Mouse (Mus musculus): ENCODE data around the gene Brinp1. TPM values are rescaled to one million over a fixed set of nuclear protein-coding genes. Genes with fewer than 3 reads are reported as not detected.

The Brinp1 gene
- total RNA-seq, 2 experiments from 2014 or later, result 250 to 282 TPM

- intact Hi-C loops (cut with DNase I), result no loop called here
- TF ChIP-seq CTCF (IDR thresholded peaks at IDR 0.05), result no peak
These were observed 147.7 kb downstream of the Brinp1 start for GRCm38 (mm10) chr4:68806502-68806901.

DNA sequence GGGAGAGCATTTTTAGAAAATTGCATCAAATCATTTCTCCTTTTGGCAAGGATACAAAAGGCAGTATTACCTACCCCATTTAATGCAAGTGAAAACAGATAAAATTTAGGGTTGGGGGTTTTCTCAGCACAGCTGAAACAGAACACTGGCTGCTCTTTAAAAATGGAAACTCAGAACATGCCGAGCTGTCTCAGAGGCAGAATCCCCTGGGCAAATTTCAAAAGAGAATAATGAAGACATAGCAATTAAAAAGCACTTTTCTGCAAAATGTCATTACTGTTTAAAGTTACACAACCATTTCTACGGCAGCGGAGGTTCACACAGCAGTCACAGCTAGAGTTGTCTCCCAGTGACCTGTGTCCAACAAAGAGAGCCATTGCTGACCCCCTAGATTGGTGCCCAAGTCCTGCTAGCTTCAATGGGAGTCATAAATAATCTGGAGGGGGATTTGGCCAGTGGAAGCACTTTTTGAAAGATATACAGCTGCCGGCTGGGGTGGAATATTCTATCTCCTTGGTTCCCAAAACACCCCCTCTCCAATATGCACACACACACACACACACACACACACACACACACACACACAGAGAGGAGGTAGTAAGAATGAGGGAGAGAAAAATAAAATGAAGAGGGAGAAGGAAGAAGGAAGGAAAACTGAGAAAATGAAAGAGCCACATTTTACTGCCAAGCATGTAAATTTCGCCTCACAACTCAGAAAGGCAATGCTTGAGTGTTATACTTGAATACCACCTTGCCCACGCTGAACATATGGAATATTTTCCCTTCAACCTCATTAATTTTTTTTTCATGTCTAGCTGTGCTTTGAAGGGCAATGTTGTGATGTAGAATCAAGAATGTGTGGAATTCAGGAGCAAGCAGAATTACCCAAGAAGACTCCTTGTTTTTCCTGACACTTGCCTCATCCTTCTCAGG lies 152.0 kb downstream of the Brinp1 start:
- TF ChIP-seq CTCF (IDR thresholded peaks at IDR 0.05), result no peak
- H3K4me3 ChIP-seq, result no peak overlapping the region
- H3K27ac ChIP-seq, result peak overlapping the region; percentile 83
- DNase-seq (ENCODE audit: extremely low spot score in 1 of 2, low spot score in 2 of 2), result no peak
- intact Hi-C loops (cut with DNase I), result loop anchor here (1.0 kb wide), 1 partner anchor 152 kb away; the partner anchor contains the start of gene Brinp1

More at GRCm38 (mm10) chr4:68806502-68806901, 147.7 kb downstream of the Brinp1 start:
- H3K4me3 ChIP-seq, result no peak overlapping the region
- H3K27ac ChIP-seq, result no peak overlapping the region
- DNase-seq (ENCODE audit: extremely low spot score in 1 of 2, low spot score in 2 of 2), result no peak

DNA sequence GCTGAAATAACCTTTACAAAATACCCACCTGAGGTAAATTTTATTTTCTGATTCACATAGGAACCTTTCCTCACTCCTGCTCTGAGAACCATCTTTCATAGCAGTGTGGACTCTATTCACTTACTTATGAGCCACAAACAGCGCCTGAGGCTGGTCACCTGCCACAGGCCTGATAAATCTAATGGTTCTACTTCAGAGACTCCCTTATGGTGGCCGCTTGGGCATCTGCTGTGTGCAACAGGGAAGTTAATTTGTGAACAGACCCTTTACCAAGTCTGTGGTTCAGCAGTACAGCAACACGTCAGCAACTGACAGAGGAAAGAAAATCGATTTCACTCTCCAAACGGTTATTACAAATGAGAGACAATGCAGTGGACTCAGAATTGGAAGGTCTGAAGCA lies 164.2 kb downstream of the Brinp1 start:
- no peak overlapping the region for H3K4me3 ChIP-seq
- TF ChIP-seq CTCF (IDR thresholded peaks at IDR 0.05), result no peak
- no peak overlapping the region for H3K27ac ChIP-seq
- no peak for DNase-seq (ENCODE audit: extremely low spot score in 1 of 2, low spot score in 2 of 2)
- intact Hi-C loops (cut with DNase I), result no loop called here

DNA sequence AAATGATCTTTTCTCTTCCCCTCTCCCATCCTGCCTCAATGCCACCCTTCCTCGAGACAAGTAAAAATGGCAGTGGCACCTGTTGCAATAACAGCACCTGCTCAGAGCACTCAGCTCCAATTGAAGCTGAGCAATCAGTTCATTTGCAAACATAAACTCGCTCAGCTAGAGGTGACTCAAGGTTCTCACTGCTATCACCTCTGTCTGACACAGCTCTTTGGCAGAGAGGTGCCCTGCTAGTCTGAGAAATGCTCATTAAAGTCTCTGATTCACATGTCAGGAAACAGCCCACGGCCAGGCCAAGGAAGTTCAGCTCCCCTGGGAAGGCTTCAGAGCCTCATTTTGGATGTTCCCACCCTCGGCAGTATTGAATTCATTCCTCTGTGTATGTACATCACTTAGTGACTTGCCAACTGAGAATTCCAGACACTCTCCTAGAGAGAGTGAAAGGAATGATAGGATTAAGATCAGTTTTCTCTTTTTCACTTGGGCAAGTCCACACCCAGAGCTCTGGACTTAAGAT lies 165.7 kb downstream of the Brinp1 start:
- TF ChIP-seq CTCF (IDR thresholded peaks at IDR 0.05), result no peak
- intact Hi-C loops (cut with DNase I), result no loop called here

GRCm38 (mm10) chr4:68787642-68788041 lies 166.6 kb downstream of the Brinp1 start:
- intact Hi-C loops (cut with DNase I), result no loop called here
- Histone ChIP-seq H3K27ac (no peak overlapping the region), H3K4me3 (no peak overlapping the region)
- DNase-seq (ENCODE audit: extremely low spot score in 1 of 2, low spot score in 2 of 2), result no peak
- no peak for TF ChIP-seq CTCF (IDR thresholded peaks at IDR 0.05)

More for the DNA sequence above, 165.7 kb downstream of the Brinp1 start:
- no peak for DNase-seq (ENCODE audit: extremely low spot score in 1 of 2, low spot score in 2 of 2)
- Histone ChIP-seq H3K4me3 (no peak overlapping the region), H3K27ac (no peak overlapping the region; the same call in 1 of the 2 replicates)

DNA sequence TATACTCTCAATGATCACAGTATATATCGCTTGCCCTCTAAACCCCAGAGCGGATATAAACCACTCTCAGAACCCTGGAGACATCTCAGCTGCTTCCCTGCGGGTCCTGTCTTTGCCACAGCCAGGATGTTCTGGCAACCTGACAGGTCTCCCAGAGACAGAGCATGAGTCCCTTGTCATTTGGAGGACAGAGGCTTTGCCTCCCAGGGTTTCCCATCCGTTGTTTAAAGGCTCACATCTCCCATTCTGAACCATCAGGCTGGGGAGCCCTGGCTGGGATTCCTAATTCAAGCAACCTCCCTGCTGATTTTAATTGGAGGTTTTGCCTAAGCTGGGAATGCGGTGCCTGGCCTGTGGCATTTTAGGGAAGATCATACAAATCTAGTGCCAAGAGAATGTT lies 185.9 kb downstream of the Brinp1 start:
- Histone ChIP-seq H3K4me3 (no peak overlapping the region), H3K27ac (peak overlapping the region; percentile 69)
- intact Hi-C loops (cut with DNase I), result loop anchor here (5.0 to 10.0 kb wide), 2 partner anchors 184 to 743 kb away; partner anchors contain the start of gene Brinp1
- DNase-seq (ENCODE audit: extremely low spot score in 1 of 2, low spot score in 2 of 2), result no peak
- no peak for TF ChIP-seq CTCF (IDR thresholded peaks at IDR 0.05)

DNA sequence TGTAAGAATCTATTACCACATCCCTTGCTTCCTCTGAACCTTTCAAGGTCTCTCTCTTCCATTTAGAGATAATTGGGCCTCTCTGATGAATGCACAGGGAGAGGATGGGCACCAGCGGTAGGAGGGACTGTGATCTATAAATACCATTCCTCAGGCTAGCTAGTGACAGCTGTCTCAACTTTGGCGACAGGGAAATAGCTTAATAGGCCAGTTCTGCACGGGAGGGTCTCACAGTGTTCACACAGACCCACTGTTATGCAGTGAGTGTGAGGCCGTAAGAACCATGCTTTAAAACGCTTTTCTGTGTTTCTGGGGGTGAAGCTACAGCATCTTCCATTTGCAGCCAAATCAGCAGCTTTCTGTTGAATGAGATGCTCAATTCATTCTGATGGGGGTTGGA lies 186.8 kb downstream of the Brinp1 start:
- H3K27ac ChIP-seq, result peak overlapping the region; percentile 69
- no peak overlapping the region for H3K4me3 ChIP-seq
- intact Hi-C loops (cut with DNase I), result loop anchor here (5.0 to 10.0 kb wide), 2 partner anchors 185 to 743 kb away; partner anchors contain the start of gene Brinp1
- TF ChIP-seq CTCF (IDR thresholded peaks at IDR 0.05), result no peak
- no peak for DNase-seq (ENCODE audit: extremely low spot score in 1 of 2, low spot score in 2 of 2)

DNA sequence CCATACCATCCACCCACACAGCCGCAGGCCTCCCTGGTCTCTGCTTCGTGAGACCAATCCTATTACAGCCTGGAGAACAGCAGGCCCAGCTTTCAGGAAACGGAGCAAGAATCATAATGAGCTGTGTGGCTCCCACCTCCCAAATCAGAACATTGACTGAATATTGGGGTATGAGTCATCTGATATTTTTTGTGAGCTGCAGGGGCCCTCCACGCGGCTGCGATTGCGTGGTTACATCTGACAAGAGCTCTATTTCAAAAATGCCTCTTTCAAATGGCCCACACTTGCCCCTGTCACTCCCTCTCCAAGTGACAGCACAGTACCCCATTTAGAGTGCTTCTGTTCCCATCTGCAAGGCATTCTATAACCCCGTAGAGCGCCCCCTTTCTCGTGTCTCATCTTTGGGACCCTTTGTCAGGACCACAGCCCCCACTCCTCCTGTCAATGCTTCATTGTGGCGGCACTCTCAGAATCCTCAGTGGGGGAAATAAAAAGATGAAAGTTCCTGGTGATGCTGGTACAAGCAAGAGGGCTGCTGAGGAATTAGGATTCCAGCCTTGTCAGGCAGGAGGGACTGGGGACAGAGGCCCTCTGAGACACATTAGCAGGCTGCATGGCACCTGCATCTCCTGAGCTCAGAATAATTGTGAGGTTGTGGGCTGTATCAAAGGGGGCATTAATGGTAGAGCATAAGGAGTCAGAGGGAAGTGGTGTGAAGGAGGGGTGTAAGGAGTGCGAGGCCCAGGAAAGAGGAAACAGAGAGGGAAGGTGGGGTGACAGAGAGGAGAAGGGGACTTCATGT lies 188.2 kb downstream of the Brinp1 start:
- intact Hi-C loops (cut with DNase I), result loop anchor here (5.0 to 10.0 kb wide), 2 partner anchors 186 to 741 kb away; partner anchors contain the start of gene Brinp1
- Histone ChIP-seq H3K4me3 (no peak overlapping the region), H3K27ac (peak overlapping the region; percentile 41)
- DNase-seq (ENCODE audit: extremely low spot score in 1 of 2, low spot score in 2 of 2), result peak; percentile 32 to 60
- TF ChIP-seq CTCF (IDR thresholded peaks at IDR 0.05), result no peak

GRCm38 (mm10) chr4:68764937-68765336 lies 189.3 kb downstream of the Brinp1 start:
- DNase-seq (ENCODE audit: extremely low spot score in 1 of 2, low spot score in 2 of 2), result no peak
- Histone ChIP-seq H3K27ac (peak overlapping the region; percentile 63), H3K4me3 (no peak overlapping the region)
- no peak for TF ChIP-seq CTCF (IDR thresholded peaks at IDR 0.05)
- intact Hi-C loops (cut with DNase I), result loop anchor here (5.0 to 10.0 kb wide), 2 partner anchors 187 to 740 kb away; partner anchors contain the start of gene Brinp1

GRCm38 (mm10) chr4:68720983-68721382 lies 233.2 kb downstream of the Brinp1 start:
- no peak for TF ChIP-seq CTCF (IDR thresholded peaks at IDR 0.05)
- DNase-seq (ENCODE audit: extremely low spot score in 1 of 2, low spot score in 2 of 2), result no peak
- intact Hi-C loops (cut with DNase I), result no loop called here
- no peak overlapping the region for H3K27ac ChIP-seq
- no peak overlapping the region for H3K4me3 ChIP-seq
